Mouse (Mus musculus): ENCODE measurements around the gene Mettl21a. TPM values are rescaled to one million over a fixed set of nuclear protein-coding genes. Genes with fewer than 3 reads are reported as not detected.
"Not testable (repeated sequence)": the region's sequence is repeated elsewhere in the genome, so short reads cannot be mapped to it uniquely, and the experiment has no call there.

Gene Mettl21a
- polyA plus RNA-seq (2014; fragmentation: Nextera tagmentation; extraction: Ambion mirVana) = 17.9 and 21.5 TPM in 2 replicates

DNA sequence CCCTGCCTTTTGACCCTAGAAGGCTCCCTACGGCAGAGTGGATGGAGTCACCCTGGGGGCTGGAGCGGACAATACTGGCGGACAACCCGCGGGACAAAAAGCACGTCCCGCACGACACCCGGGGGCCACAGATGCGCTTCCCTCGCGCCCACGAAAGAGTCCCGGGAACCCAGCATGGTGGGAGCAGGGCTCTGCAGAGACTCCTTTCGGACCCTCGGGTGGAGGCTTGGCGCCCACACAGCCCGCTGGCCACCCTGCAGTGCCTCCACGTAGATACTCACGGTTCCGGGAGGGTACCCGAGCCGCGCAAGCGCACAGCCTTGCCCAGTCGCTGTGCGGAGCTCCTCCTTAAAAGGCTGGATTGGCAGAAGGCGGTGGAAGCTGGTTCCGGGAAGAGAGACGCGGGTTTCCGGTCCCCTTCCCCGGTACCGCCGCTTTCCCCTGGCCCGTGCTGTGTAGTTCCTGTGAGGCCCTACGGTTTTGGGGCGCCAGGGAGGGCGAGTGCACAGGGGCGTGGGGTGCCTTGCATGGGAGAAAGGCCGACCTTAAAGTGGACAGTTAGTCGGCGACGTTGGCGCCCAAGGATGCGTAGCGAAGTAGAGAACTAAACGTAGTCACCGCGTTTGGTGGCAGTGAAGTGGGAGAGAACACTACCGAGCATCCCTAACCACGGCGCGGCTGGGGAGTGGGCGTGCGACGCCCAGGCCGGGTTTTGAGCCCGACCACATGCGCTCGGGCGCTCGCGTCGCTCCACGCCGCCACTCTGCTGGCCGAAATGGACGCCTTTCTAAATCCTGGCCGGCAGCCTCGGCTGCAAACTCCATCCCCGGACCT is at the start of gene Mettl21a:
Gene Mettl21a, minus strand, starts transcription at position 362 of the 834 bp plus-strand sequence.
- peak; percentile 93 for ATAC-seq (ENCODE audit: insufficient read depth, low FRiP score, low TSS enrichment)
- peak; percentile 91 for DNase-seq (ENCODE audit: low spot score)
- under 1% methylated on average over 72 of the region's 72 CpGs for WGBS
- Histone ChIP-seq H3K27ac (ENCODE audit: low read depth, low read length) (peak within 1 kb of the TSS; percentile 91), H3K36me3 (ENCODE audit: control insufficient read depth, insufficient read depth, low read length) (peaks cover 2% of the 10 kb centered on the region; the same call in 1 of the 2 replicates), H3K9ac (ENCODE audit: low read length) (peak within 1 kb of the TSS; percentile 89), H3K4me1 (ENCODE audit: control insufficient read depth, insufficient read depth, low read length) (peaks cover 9% of the 10 kb centered on the region; the same call in 1 of the 2 replicates), H3K4me2 (ENCODE audit: low read depth) (peak within 1 kb of the TSS; percentile 86), H3K4me3 (ENCODE audit: low read depth, low read length) (peak within 1 kb of the TSS; percentile 68), H3K9me3 (ENCODE audit: control insufficient read depth, low read length) (no peaks in the 10 kb centered on the region), H3K27me3 (ENCODE audit: control insufficient read depth, insufficient read depth, low read length) (no peaks in the 10 kb centered on the region)

DNA sequence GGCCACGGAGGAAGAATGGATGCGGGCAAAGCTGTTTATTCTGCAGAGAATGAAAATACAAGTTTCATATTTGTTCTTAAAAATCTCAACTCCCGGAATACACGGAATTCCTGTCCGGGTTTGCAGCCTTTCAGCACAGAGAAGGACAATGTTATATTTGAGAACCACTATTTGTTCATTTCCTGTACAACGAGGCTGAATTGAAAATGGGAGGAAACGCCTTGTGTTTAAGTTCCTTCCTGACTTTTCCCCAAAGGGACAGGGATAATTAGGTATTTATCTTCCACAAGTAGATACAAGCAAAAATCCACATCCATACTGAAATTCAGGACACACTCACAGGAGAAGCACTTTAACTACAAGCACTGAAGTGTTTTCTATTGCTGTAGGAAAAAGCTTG is 41.8 kb upstream of the Mettl21a start:
- Histone ChIP-seq H3K36me3 (ENCODE audit: control insufficient read depth, insufficient read depth, low read length) (no peaks in the 10 kb centered on the region), H3K27ac (ENCODE audit: low read depth, low read length) (no peak overlapping the region), H3K4me3 (ENCODE audit: low read depth, low read length) (no peak overlapping the region), H3K4me1 (ENCODE audit: control insufficient read depth, insufficient read depth, low read length) (no peaks in the 10 kb centered on the region), H3K27me3 (ENCODE audit: control insufficient read depth, insufficient read depth, low read length) (no peaks in the 10 kb centered on the region), H3K4me2 (ENCODE audit: low read depth) (no peak overlapping the region), H3K9ac (ENCODE audit: low read length) (no peak overlapping the region), H3K9me3 (ENCODE audit: control insufficient read depth, low read length) (no peaks in the 10 kb centered on the region)
- DNase-seq (ENCODE audit: low spot score) = no peak
- WGBS = 77% methylated on average over 7 of the region's 7 CpGs
- no peak for ATAC-seq (ENCODE audit: insufficient read depth, low FRiP score, low TSS enrichment)

DNA sequence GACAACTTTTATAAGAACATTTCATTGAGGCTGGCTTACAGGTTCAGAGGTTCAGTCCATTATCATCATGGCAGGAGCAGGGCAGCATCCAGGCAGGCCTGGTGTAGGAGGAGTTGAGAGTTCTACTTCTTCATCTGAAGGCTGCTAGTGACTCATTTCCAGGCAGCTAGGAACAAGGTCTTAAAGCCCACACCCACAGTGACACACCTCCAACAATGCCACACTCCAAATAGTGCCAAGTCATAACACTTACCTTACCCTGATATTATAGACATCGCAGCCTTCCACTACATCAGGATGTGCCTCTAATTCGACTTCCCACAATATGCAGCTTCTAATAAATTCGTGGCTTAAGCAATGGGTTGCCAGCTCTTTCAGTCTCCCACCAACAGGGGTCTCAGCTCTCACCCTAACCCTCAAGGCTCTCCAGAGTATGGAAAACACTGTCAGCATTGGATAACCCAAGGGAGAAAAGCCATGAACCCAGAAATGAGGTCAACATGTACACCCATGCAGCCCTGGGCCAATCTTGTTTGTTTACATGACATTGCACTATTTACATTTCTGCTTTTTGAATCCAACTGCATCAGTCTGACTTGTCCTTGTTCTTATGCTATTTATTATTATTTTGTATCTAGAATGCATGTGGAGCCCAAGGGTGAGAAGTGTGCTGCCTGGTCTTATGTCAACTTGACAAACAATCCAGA is 39.5 kb upstream of the Mettl21a start:
- no peak for DNase-seq (ENCODE audit: low spot score)
- Histone ChIP-seq H3K9ac (ENCODE audit: low read length) (no peak overlapping the region), H3K36me3 (ENCODE audit: control insufficient read depth, insufficient read depth, low read length) (no peaks in the 10 kb centered on the region), H3K4me2 (ENCODE audit: low read depth) (no peak overlapping the region), H3K9me3 (ENCODE audit: control insufficient read depth, low read length) (no peaks in the 10 kb centered on the region), H3K27me3 (ENCODE audit: control insufficient read depth, insufficient read depth, low read length) (no peaks in the 10 kb centered on the region), H3K27ac (ENCODE audit: low read depth, low read length) (no peak overlapping the region), H3K4me1 (ENCODE audit: control insufficient read depth, insufficient read depth, low read length) (no peaks in the 10 kb centered on the region), H3K4me3 (ENCODE audit: low read depth, low read length) (no peak overlapping the region)
- ATAC-seq (ENCODE audit: insufficient read depth, low FRiP score, low TSS enrichment) = no peak
- WGBS = 86% methylated on average over 3 of the region's 3 CpGs

DNA sequence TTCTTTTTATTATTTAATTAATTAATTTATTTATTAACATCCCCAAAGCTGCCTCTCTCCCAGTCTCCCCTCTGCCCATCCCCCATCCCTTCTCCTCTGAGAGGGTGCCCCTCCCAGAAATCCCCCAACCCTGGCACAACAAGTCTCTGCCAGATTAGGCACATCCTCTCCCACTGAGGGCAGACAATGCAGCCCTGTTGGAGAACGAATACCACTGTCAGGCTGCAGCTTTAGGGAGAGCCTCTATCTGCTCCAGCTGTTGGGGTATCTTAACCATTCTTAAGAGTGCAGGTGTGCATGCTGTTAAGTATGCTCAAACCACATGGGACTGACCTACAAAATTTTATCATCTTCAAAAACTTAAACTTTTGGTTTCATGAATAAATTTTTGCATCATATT is 38.4 kb upstream of the Mettl21a start:
- WGBS = 10% methylated on average over 1 of the region's 1 CpGs
- Histone ChIP-seq H3K9ac (ENCODE audit: low read length) (no peak overlapping the region), H3K4me3 (ENCODE audit: low read depth, low read length) (no peak overlapping the region), H3K27me3 (ENCODE audit: control insufficient read depth, insufficient read depth, low read length) (no peaks in the 10 kb centered on the region), H3K36me3 (ENCODE audit: control insufficient read depth, insufficient read depth, low read length) (no peaks in the 10 kb centered on the region), H3K9me3 (ENCODE audit: control insufficient read depth, low read length) (no peaks in the 10 kb centered on the region), H3K4me2 (ENCODE audit: low read depth) (no peak overlapping the region), H3K4me1 (ENCODE audit: control insufficient read depth, insufficient read depth, low read length) (no peaks in the 10 kb centered on the region), H3K27ac (ENCODE audit: low read depth, low read length) (no peak overlapping the region)
- no peak for DNase-seq (ENCODE audit: low spot score)
- no peak for ATAC-seq (ENCODE audit: insufficient read depth, low FRiP score, low TSS enrichment)

DNA sequence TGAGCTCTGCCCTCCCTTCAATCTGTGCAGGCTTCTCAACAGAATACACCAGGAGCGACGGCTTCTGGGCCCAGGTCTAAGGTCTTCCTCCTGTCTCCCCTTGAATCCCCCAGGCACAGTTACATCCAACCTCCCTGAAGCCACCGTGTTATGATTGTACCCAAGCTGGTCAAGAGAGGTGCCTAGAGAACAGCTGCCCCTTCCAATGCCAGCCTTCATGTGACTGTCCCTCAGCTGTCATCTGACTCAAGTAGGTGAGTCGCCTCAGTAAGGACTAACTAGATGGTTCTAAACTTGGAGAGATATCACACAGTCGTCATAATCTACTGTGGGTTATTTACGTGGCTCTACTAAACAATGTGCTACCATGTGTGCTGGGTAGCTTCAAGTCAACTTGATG is 36.7 kb upstream of the Mettl21a start:
- 86% methylated on average over 6 of the region's 6 CpGs for WGBS
- no peaks in the 10 kb centered on the region for H3K9me3 ChIP-seq (ENCODE audit: control insufficient read depth, low read length)

DNA sequence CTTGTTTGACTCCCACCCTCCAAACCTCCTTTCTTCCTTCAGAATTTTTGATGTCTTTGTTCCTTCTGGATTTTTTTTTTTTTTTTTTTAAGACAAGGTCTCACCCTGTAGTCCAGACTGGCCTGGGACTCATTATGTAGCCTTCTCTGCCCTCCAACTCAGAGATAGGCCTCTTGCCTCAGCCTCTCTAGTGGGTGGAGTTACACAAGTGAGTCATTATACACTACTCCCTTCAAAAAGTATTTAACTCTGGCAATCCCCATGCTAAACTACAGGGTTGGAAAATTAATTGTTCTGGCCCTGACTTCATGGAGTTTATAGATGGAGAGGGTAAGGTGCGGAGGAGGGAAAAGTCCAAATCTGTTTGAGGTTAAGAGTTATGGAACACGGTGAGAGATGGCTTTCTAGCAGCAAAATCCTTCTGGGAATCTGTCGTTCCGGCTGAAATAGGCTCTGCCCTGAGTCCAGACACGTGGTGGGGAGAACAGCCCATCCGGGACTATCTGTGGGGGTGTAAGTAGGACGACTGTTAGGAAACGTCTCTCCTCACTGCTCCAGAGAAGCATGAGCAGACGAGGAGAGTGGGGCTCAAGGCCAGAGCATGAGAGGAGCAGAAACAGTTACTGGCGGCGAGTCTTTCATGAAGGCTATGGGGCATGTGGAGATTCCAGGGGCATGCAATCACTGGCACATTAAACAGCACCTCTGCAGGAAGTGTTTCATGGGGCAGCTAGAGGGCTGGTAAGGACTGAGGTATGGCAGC is 32.5 kb upstream of the Mettl21a start:
- no peaks in the 10 kb centered on the region for H3K9me3 ChIP-seq (ENCODE audit: control insufficient read depth, low read length)
- H3K4me2 ChIP-seq (ENCODE audit: low read depth) = no peak overlapping the region
- no peaks in the 10 kb centered on the region for H3K4me1 ChIP-seq (ENCODE audit: control insufficient read depth, insufficient read depth, low read length)
- no peaks in the 10 kb centered on the region for H3K36me3 ChIP-seq (ENCODE audit: control insufficient read depth, insufficient read depth, low read length)
- ATAC-seq (ENCODE audit: insufficient read depth, low FRiP score, low TSS enrichment) (no peak), DNase-seq (ENCODE audit: low spot score) (no peak)
- no peak overlapping the region for H3K27ac ChIP-seq (ENCODE audit: low read depth, low read length)
- WGBS = 80% methylated on average over 11 of the region's 11 CpGs
- no peaks in the 10 kb centered on the region for H3K27me3 ChIP-seq (ENCODE audit: control insufficient read depth, insufficient read depth, low read length)
- H3K4me3 ChIP-seq (ENCODE audit: low read depth, low read length) = no peak overlapping the region
- H3K9ac ChIP-seq (ENCODE audit: low read length) = no peak overlapping the region

More for the DNA sequence above, 36.7 kb upstream of the Mettl21a start:
- Histone ChIP-seq H3K27ac (ENCODE audit: low read depth, low read length) (no peak overlapping the region), H3K4me2 (ENCODE audit: low read depth) (no peak overlapping the region), H3K4me1 (ENCODE audit: control insufficient read depth, insufficient read depth, low read length) (no peaks in the 10 kb centered on the region), H3K27me3 (ENCODE audit: control insufficient read depth, insufficient read depth, low read length) (no peaks in the 10 kb centered on the region), H3K9ac (ENCODE audit: low read length) (no peak overlapping the region), H3K36me3 (ENCODE audit: control insufficient read depth, insufficient read depth, low read length) (no peaks in the 10 kb centered on the region), H3K4me3 (ENCODE audit: low read depth, low read length) (no peak overlapping the region)
- no peak for DNase-seq (ENCODE audit: low spot score)
- no peak for ATAC-seq (ENCODE audit: insufficient read depth, low FRiP score, low TSS enrichment)

DNA sequence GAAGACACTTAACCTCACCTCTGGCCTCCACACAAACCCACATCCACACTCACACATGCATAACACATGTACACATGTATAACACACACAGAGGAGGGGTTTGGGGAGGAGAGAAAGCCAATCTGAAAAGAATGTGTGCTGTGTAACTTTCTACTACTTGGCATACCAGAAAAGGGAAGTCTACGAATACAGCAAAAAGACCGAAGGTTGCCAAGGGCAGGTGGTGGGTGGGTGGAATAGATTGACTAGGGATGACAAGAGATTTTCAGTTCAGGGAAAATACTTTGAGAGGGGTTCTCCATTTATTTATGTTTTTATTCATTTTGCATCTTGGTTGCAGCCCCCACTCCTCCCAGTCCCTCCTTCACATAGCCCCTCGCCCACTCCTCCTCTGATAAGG is 27.5 kb upstream of the Mettl21a start:
- 95% methylated on average over 3 of the region's 3 CpGs for WGBS
- no peak for ATAC-seq (ENCODE audit: insufficient read depth, low FRiP score, low TSS enrichment)
- no peak overlapping the region for H3K4me3 ChIP-seq (ENCODE audit: low read depth, low read length)

DNA sequence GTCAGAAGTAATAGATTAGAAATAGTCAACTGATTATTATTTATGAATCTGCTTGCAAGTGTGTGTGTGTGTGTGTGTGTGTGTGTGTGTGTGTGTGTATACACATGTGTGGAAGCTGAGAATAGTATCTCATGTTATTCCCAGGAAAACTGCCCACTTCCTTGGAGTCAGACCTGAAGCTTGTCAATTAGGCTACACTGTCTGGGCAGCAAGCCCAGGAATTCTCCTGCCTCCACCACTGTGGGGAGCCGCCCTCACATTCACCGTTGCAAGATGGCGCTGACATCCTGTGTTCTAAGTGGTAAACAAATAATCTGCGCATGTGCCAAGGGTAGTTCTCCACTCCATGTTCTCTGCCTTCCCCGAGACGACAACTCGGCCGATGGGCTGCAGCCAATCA is 25.5 kb upstream of the Mettl21a start:
- not testable (repeated sequence) for H3K27me3 ChIP-seq (ENCODE audit: control insufficient read depth, insufficient read depth, low read length); H3K4me2 ChIP-seq (ENCODE audit: low read depth); DNase-seq (ENCODE audit: low spot score); H3K4me1 ChIP-seq (ENCODE audit: control insufficient read depth, insufficient read depth, low read length); H3K9ac ChIP-seq (ENCODE audit: low read length); H3K36me3 ChIP-seq (ENCODE audit: control insufficient read depth, insufficient read depth, low read length); ATAC-seq (ENCODE audit: insufficient read depth, low FRiP score, low TSS enrichment); H3K9me3 ChIP-seq (ENCODE audit: control insufficient read depth, low read length); H3K4me3 ChIP-seq (ENCODE audit: low read depth, low read length); H3K27ac ChIP-seq (ENCODE audit: low read depth, low read length)
- 95% methylated on average over 8 of the region's 8 CpGs for WGBS

More for the DNA sequence above, 27.5 kb upstream of the Mettl21a start:
- H3K27ac ChIP-seq (ENCODE audit: low read depth, low read length) = no peak overlapping the region
- no peak overlapping the region for H3K9ac ChIP-seq (ENCODE audit: low read length)
- DNase-seq (ENCODE audit: low spot score) = no peak
- H3K27me3 ChIP-seq (ENCODE audit: control insufficient read depth, insufficient read depth, low read length) = no peaks in the 10 kb centered on the region
- no peak overlapping the region for H3K4me2 ChIP-seq (ENCODE audit: low read depth)
- H3K9me3 ChIP-seq (ENCODE audit: control insufficient read depth, low read length) = no peaks in the 10 kb centered on the region
- no peaks in the 10 kb centered on the region for H3K36me3 ChIP-seq (ENCODE audit: control insufficient read depth, insufficient read depth, low read length)
- no peaks in the 10 kb centered on the region for H3K4me1 ChIP-seq (ENCODE audit: control insufficient read depth, insufficient read depth, low read length)

All from neural tube, embryonic 11.5 days (tissue).